ENCODE assay signal across 16 mouse cellular contexts in genomic region chr4:130640031-130640717, GRCm38 (mm10). TPM values are rescaled to one million over a fixed set of nuclear protein-coding genes. Genes with fewer than 3 reads are reported as not detected.
DNase-seq lines count a peak whose midpoint lies in the region; ATAC-seq and TF ChIP-seq lines count a peak whose summit lies in the region.
"Had no signal": no experiment of that assay in that cellular context is flagged by ENCODE, and none has a peak within 500 bp of the region (broad histone marks: within the 10 kb centered on the region; RNA-seq: fewer than 3 reads in every experiment).

No protein-coding gene starts in this region.

- no peak overlapping the region for H3K9ac ChIP-seq in hindbrain, embryonic 14.5 days
- peak overlapping the region; percentile 63 for H3K9ac ChIP-seq in ES-E14 (ENCODE audit: insufficient read depth, low read depth, low read length, poor library complexity, severe bottlenecking)
- H3K9ac ChIP-seq: embryonic facial prominence, embryonic 12.5 days; liver, embryonic 13.5 days had no signal

- no peak for DNase-seq in hindbrain, embryonic 10.5 days (ENCODE audit: low spot score)
- DNase-seq in hindbrain, embryonic 14.5 days (ENCODE audit: low spot score) = no peak
- peak; percentile 86 for DNase-seq in ES-E14 (ENCODE audit: low read depth, low spot score)
- DNase-seq in kidney, postnatal 4 days = peak; percentile 22 to 53
- DNase-seq in cerebellum, postnatal 36 days = no peak
- DNase-seq in neural tube, embryonic 10.5 days (ENCODE audit: extremely low spot score, low spot score) = no peak
- DNase-seq: cerebellum, adult 9-11 months; gastrocnemius, postnatal 25 days; liver, embryonic 13.5 days; spleen, adult 18-20 months had no signal

- H3K4me2 ChIP-seq in hindbrain, embryonic 14.5 days (replicated peaks) = no peak overlapping the region
- H3K4me2 ChIP-seq: embryonic facial prominence, embryonic 12.5 days; liver, embryonic 13.5 days had no signal

- H3K9me3 ChIP-seq in hindbrain, embryonic 10.5 days = no peaks in the 10 kb centered on the region
- no peaks in the 10 kb centered on the region for H3K9me3 ChIP-seq in hindbrain, embryonic 14.5 days (ENCODE audit: control insufficient read depth, low read length)
- no peaks in the 10 kb centered on the region for H3K9me3 ChIP-seq in ES-E14 (ENCODE audit: control insufficient read depth, insufficient read depth, low read depth, low read length)
- H3K9me3 ChIP-seq: embryonic facial prominence, embryonic 12.5 days; liver, embryonic 13.5 days had no signal

- no peaks in the 10 kb centered on the region for H3K27me3 ChIP-seq in hindbrain, embryonic 10.5 days (ENCODE audit: insufficient read depth, poor library complexity, severe bottlenecking)
- no peaks in the 10 kb centered on the region for H3K27me3 ChIP-seq in hindbrain, embryonic 14.5 days (ENCODE audit: control insufficient read depth, insufficient read depth, low read length)
- H3K27me3 ChIP-seq: embryonic facial prominence, embryonic 12.5 days; liver, embryonic 13.5 days had no signal

- no peaks in the 10 kb centered on the region for H3K36me3 ChIP-seq in hindbrain, embryonic 10.5 days
- no peaks in the 10 kb centered on the region for H3K36me3 ChIP-seq in hindbrain, embryonic 14.5 days (replicated peaks; ENCODE audit: control insufficient read depth, insufficient read depth)
- 0 out of 2 replicates have a peak, but pooled peaks cover 2% of the 10 kb centered on the region for H3K36me3 ChIP-seq in ES-E14 (ENCODE audit: control insufficient read depth, insufficient read depth, low read length, poor library complexity, severe bottlenecking)
- H3K36me3 ChIP-seq: embryonic facial prominence, embryonic 12.5 days; liver, embryonic 13.5 days had no signal

- no peak for ATAC-seq in hindbrain, embryonic 14.5 days (ENCODE audit: low FRiP score)
- ATAC-seq in megakaryocyte, adult 5-6 weeks (ENCODE audit: poor library complexity, severe bottlenecking) = no peak
- ATAC-seq: forebrain, embryonic 16.5 days; hindbrain, postnatal 0 days had no signal

- in situ Hi-C loops in ES-E14 (cut with MboI; ENCODE audit: low sequenced_read_pairs in 2 of 2, unreplicated experiment in 2 of 2) = no loop called here

- H3K4me1 ChIP-seq in hindbrain, embryonic 10.5 days (replicated peaks) = no peaks in the 10 kb centered on the region
- H3K4me1 ChIP-seq in hindbrain, embryonic 14.5 days (replicated peaks; ENCODE audit: control insufficient read depth, insufficient read depth, low read length) = no peaks in the 10 kb centered on the region
- peaks cover 6 to 24% of the 10 kb centered on the region in 2 experiments for H3K4me1 ChIP-seq in ES-E14 (ENCODE audit: control insufficient read depth in 2 of 2, insufficient read depth in 2 of 2, low read length in 2 of 2, poor library complexity in 1 of 2)
- peaks cover 3% of the 10 kb centered on the region for H3K4me1 ChIP-seq in brown adipose tissue, adult 24 weeks (ENCODE audit: control insufficient read depth, insufficient read depth, insufficient read length, low read length)
- H3K4me1 ChIP-seq: embryonic facial prominence, embryonic 12.5 days had no signal

- H3K4me3 ChIP-seq in hindbrain, embryonic 10.5 days = no peak overlapping the region
- no peak overlapping the region for H3K4me3 ChIP-seq in hindbrain, embryonic 14.5 days (replicated peaks; ENCODE audit: low read length)
- peak overlapping the region in 1 of 2 experiments; percentile 25; a peak in 1 of 4 replicates for H3K4me3 ChIP-seq in ES-E14 (ENCODE audit: insufficient read depth in 1 of 2, low read depth in 1 of 2, low read length in 2 of 2, poor library complexity in 1 of 2, severe bottlenecking in 1 of 2)
- no peak overlapping the region for H3K4me3 ChIP-seq in brown adipose tissue, adult 24 weeks (ENCODE audit: insufficient read depth, low read depth, low read length)
- H3K4me3 ChIP-seq: embryonic facial prominence, embryonic 12.5 days; liver, embryonic 13.5 days had no signal

- H3K27ac ChIP-seq in hindbrain, embryonic 10.5 days = peak overlapping the region; percentile 20; the same call in 1 of the 2 replicates
- no peak overlapping the region for H3K27ac ChIP-seq in hindbrain, embryonic 14.5 days
- H3K27ac ChIP-seq in ES-E14 (ENCODE audit: insufficient read depth, low read depth, low read length, poor library complexity, severe bottlenecking) = peak overlapping the region; percentile 94
- H3K27ac ChIP-seq in brown adipose tissue, adult 24 weeks (replicated peaks; ENCODE audit: low read depth, low read length) = peak overlapping the region; percentile 72
- H3K27ac ChIP-seq: embryonic facial prominence, embryonic 12.5 days; hindbrain, postnatal 0 days; liver, embryonic 13.5 days; macrophage had no signal

- 73% methylated on average over 9 of the region's 9 CpGs for WGBS in hindbrain, embryonic 10.5 days
- WGBS in hindbrain, embryonic 14.5 days = 69% methylated on average over 9 of the region's 9 CpGs

TF ChIP-seq in ES-E14, 5 proteins besides CTCF, POLR2A, EP300 and RAD21:
- TF ChIP-seq HCFC1 (IDR thresholded peaks at IDR 0.05; ENCODE audit: borderline replicate concordance, insufficient read depth, low read length) = 0 out of 2 replicates have a peak, but pooled peaks have one; percentile 27
- peak; percentile 36; the same call in 1 of the 2 replicates for TF ChIP-seq CHD2 (IDR thresholded peaks at IDR 0.05; ENCODE audit: low read depth, low read length)
- no peak for TF ChIP-seq ZNF384 (IDR thresholded peaks at IDR 0.05; ENCODE audit: low read depth, low read length)

RNA-seq across cellular contexts. Expression of gene Pum1, which starts 22.9 kb away (rescaled TPM):
- polyA plus RNA-seq in hindbrain, embryonic 10.5 days (2016; fragmentation: Nextera tagmentation; extraction: Ambion mirVana) = 103 and 118 TPM in 2 replicates
- 88.9 and 91.1 TPM in 2 replicates for polyA plus RNA-seq in hindbrain, embryonic 14.5 days (2014; fragmentation: Nextera tagmentation; extraction: Ambion mirVana)
- 101 and 126 TPM in 2 replicates for total RNA-seq in ES-E14 (2012; rRNA removed)
- 25.8 and 27.0 TPM in 2 replicates for polyA plus RNA-seq in brown adipose tissue, adult 24 weeks (2012; ENCODE audit: insufficient read depth, insufficient read length, missing spikeins)
- total RNA-seq in megakaryocyte, adult 5-6 weeks (2015) = 37.2 and 37.5 TPM in 2 replicates
- total RNA-seq in megakaryocyte, adult 5-6 weeks (2017) = 31.4 and 32.1 TPM in 2 replicates

Comparison
In these comparisons a context has a peak if more than half of its experiments do, and no peak if none do; other contexts are left out.
1. DNase-seq: peak in ES-E14 (single experiment) and kidney, postnatal 4 days (2 of 2); none in hindbrain, embryonic 10.5 days (single experiment), hindbrain, embryonic 14.5 days (single experiment), cerebellum, postnatal 36 days (0 of 2) and neural tube, embryonic 10.5 days (single experiment).